In the genomic region with DNA sequence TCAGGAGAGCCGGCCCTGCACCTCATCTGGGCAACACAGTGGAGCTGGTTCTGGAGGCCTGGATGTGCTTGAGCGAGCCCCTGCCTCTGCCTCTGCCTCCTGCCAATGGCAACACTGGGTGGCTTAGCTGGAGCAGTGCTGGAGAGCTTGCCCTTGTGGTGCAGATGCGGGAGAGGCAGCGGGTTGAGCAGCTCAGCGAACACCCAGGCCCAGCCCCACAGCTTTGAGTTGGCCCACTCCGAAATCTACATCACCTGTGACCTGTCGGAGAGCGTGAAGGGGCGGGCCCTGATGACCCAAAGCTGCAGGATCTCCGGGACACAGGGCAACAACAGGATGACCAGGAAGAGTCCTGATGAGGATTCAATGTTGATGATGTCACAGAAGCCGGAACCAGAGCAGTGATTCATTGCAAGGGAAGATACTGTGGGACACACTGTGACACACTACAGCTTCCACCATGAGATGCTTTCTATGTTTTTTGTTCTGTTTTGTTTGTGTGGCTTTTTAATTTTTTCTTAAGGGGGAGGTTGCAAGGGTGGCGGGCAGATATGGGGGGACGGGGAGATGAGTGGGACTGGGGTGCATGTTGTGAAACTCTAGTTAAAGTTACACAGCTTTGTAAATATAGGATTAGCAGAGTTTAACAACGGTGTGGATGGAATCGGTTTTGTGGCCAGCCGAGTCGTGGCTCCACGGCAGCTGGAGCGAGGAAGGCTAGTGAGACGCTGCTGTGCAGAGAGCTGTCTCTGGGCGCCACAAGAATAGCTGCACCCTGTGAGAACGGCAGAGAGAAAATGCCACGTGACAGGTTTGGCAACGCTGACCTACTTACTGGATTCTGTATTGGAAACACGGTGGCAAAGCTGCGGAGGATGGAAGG, we compare ENCODE assay signal across 9 mouse cellular contexts. TPM values are rescaled to one million over a fixed set of nuclear protein-coding genes. Genes with fewer than 3 reads are reported as not detected.
DNase-seq lines count a peak whose midpoint lies in the region; ATAC-seq and TF ChIP-seq lines count a peak whose summit lies in the region.
"Had no signal": no experiment of that assay in that cellular context is flagged by ENCODE, and none has a peak within 500 bp of the region (broad histone marks: within the 10 kb centered on the region; RNA-seq: fewer than 3 reads in every experiment).

No protein-coding gene starts in this region.

- peaks cover 15% of the 10 kb centered on the region for H3K4me1 ChIP-seq in hindbrain, embryonic 16.5 days (ENCODE audit: control insufficient read depth, insufficient read depth, low read depth, low read length)
- H3K4me1 ChIP-seq in limb, embryonic 14.5 days (ENCODE audit: control insufficient read depth, insufficient read depth, low read length) = peaks cover 20% of the 10 kb centered on the region

- no peak for TF ChIP-seq POLR2A in limb, embryonic 14.5 days (IDR thresholded peaks at IDR 0.05; ENCODE audit: borderline replicate concordance, extremely low read depth, insufficient read depth, insufficient read length)

- H3K36me3 ChIP-seq in hindbrain, embryonic 16.5 days (ENCODE audit: control insufficient read depth, insufficient read depth, low read length) = no peaks in the 10 kb centered on the region
- no peaks in the 10 kb centered on the region for H3K36me3 ChIP-seq in limb, embryonic 14.5 days (ENCODE audit: control insufficient read depth, insufficient read depth, low read length)

- no peaks in the 10 kb centered on the region for H3K27me3 ChIP-seq in hindbrain, embryonic 16.5 days (replicated peaks; ENCODE audit: control insufficient read depth, insufficient read depth, low read length)
- H3K27me3 ChIP-seq in limb, embryonic 14.5 days (ENCODE audit: control insufficient read depth, insufficient read depth, low read length) = no peaks in the 10 kb centered on the region
- H3K27me3 ChIP-seq: Patski had no signal

- peak; percentile 19 for DNase-seq in kidney, adult 9 months
- no peak for DNase-seq in kidney, adult 11 months
- DNase-seq in cerebellum, postnatal 25 days = peak; percentile 67 to 78
- no peak for DNase-seq in limb, embryonic 14.5 days (ENCODE audit: low spot score)
- DNase-seq in retina, embryonic 14.5 days (ENCODE audit: low spot score) = peak; percentile 78
- DNase-seq in spleen, adult 12 weeks (ENCODE audit: low spot score) = no peak
- DNase-seq in gastrocnemius, postnatal 14 days = no peak

- 62% methylated on average over 26 of the region's 26 CpGs for WGBS in hindbrain, embryonic 16.5 days
- 59% methylated on average over 26 of the region's 26 CpGs for WGBS in limb, embryonic 14.5 days

- H3K9ac ChIP-seq in hindbrain, embryonic 16.5 days (ENCODE audit: low read depth, low read length) = peak overlapping the region; percentile 48; the same call in 1 of the 2 replicates
- no peak overlapping the region for H3K9ac ChIP-seq in limb, embryonic 14.5 days (ENCODE audit: low read depth, low read length, severe bottlenecking)

- peak overlapping the region; percentile 49 for H3K4me2 ChIP-seq in hindbrain, embryonic 16.5 days (ENCODE audit: low read length)
- 0 out of 2 replicates have a peak overlapping the region, but pooled peaks have one; percentile 18 for H3K4me2 ChIP-seq in limb, embryonic 14.5 days (replicated peaks; ENCODE audit: low read depth, low read length, severe bottlenecking)

- peak overlapping the region; percentile 15 for H3K4me3 ChIP-seq in hindbrain, embryonic 16.5 days (ENCODE audit: low read length)
- no peak overlapping the region for H3K4me3 ChIP-seq in limb, embryonic 14.5 days (replicated peaks; ENCODE audit: low read length)

- intact Hi-C loops in gastrocnemius, postnatal 14 days (cut with DNase I; ENCODE audit: low total_unique reads) = no loop called here

- H3K9me3 ChIP-seq in hindbrain, embryonic 16.5 days (ENCODE audit: control insufficient read depth, low read length) = no peaks in the 10 kb centered on the region
- H3K9me3 ChIP-seq in limb, embryonic 14.5 days (ENCODE audit: control insufficient read depth, low read length) = no peaks in the 10 kb centered on the region

- peak; percentile 87 for ATAC-seq in hindbrain, embryonic 16.5 days
- ATAC-seq in limb, embryonic 14.5 days (ENCODE audit: low FRiP score, low read depth) = no peak
- ATAC-seq: Patski had no signal

- peak overlapping the region; percentile 74 for H3K27ac ChIP-seq in hindbrain, embryonic 16.5 days (ENCODE audit: low read depth, low read length)
- H3K27ac ChIP-seq in limb, embryonic 14.5 days (replicated peaks; ENCODE audit: low read depth, low read length) = no peak overlapping the region

RNA-seq across cellular contexts. Expression of a gene that starts 24.2 kb away (rescaled TPM):
- 11.2 and 12.3 TPM in 2 replicates for polyA plus RNA-seq in hindbrain, embryonic 16.5 days (2015; fragmentation: Nextera tagmentation; extraction: Ambion mirVana)
- 11.9 and 12.4 TPM in 2 replicates for polyA plus RNA-seq in limb, embryonic 14.5 days (2012; rRNA removed)
- polyA plus RNA-seq in limb, embryonic 14.5 days (2014; fragmentation: Nextera tagmentation; extraction: Ambion mirVana) = 8.4 and 11.4 TPM in 2 replicates
- total RNA-seq in gastrocnemius, postnatal 14 days (2021) = 1 to 10 TPM; 2.0 to 2.2 TPM

Comparison
In these comparisons a context has a peak if more than half of its experiments do, and no peak if none do; other contexts are left out.
1. DNase-seq: peak in kidney, adult 9 months (single experiment), cerebellum, postnatal 25 days (2 of 2) and retina, embryonic 14.5 days (single experiment); none in kidney, adult 11 months (single experiment), limb, embryonic 14.5 days (single experiment), spleen, adult 12 weeks (single experiment) and gastrocnemius, postnatal 14 days (single experiment).